Mouse (Mus musculus): ENCODE results near the gene Rraga. TPM values are rescaled to one million over a fixed set of nuclear protein-coding genes. Genes with fewer than 3 reads are reported as not detected.

Rraga gene
- polyA plus RNA-seq, 1 experiment, result 36.0 TPM

DNA sequence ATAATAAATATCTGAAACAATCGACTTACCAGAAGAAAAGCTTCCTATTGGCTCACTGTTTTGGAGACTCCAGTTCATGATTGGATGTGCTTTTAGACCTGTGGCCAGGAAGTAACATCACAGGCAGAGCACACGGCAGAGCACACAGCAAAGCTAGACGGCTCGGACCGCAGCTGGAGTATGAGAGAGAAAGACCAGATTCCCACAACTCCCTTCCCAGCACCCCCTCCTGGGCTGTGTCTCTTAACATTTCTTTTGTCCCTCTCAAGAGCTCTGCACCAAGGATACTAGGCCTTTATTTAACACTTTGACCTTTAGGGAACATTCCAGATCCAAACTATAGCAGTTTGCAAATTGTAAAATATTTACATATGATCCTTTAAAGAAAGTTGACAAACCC is 36.5 kb upstream of the Rraga start:
- no peak for DNase-seq
- Histone ChIP-seq H3K36me3 (ENCODE audit: control insufficient read depth, insufficient read depth, low read length) (no peaks in the 10 kb centered on the region), H3K4me1 (ENCODE audit: control insufficient read depth, insufficient read depth, low read length) (no peaks in the 10 kb centered on the region), H3K27me3 (replicated peaks; ENCODE audit: control insufficient read depth, insufficient read depth, low read length) (no peaks in the 10 kb centered on the region), H3K27ac (ENCODE audit: insufficient read depth, low read depth, low read length) (no peak overlapping the region), H3K4me3 (ENCODE audit: insufficient read depth, low read depth, low read length) (no peak overlapping the region)
- no peak for TF ChIP-seq POLR2A (IDR thresholded peaks at IDR 0.05; ENCODE audit: low read depth, low read length)
- TF ChIP-seq CTCF (conservative IDR thresholded peaks at IDR 0.05; ENCODE audit: insufficient read depth, insufficient read length, low read depth, low read length), result no peak
- 96% methylated on average over 5 of the region's 5 CpGs for WGBS

DNA sequence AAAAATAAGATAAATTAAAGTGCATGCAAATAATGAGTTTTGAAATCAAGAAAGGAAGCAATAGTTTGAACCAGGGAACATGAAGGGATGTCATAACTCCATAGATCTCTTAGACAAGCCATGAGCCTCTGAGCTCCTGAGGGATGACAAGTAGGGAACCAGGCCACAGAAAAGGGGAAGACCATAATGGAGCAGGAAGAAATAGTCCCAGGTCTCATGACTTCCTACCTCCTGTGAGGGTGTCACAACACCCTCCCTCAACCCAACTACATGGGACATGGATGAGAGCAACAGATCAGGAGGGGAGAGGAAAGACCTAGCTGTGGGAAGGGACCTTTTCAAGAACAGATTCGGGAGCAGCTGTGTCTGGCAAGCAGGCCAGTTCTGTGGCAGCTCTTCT is 33.9 kb upstream of the Rraga start:
- no peaks in the 10 kb centered on the region for H3K27me3 ChIP-seq (replicated peaks; ENCODE audit: control insufficient read depth, insufficient read depth, low read length)
- H3K27ac ChIP-seq (ENCODE audit: insufficient read depth, low read depth, low read length), result no peak overlapping the region
- DNase-seq, result no peak
- 88% methylated on average over 1 of the region's 1 CpGs for WGBS
- H3K4me1 ChIP-seq (ENCODE audit: control insufficient read depth, insufficient read depth, low read length), result no peaks in the 10 kb centered on the region
- no peaks in the 10 kb centered on the region for H3K36me3 ChIP-seq (ENCODE audit: control insufficient read depth, insufficient read depth, low read length)
- no peak for TF ChIP-seq CTCF (conservative IDR thresholded peaks at IDR 0.05; ENCODE audit: insufficient read depth, insufficient read length, low read depth, low read length)
- no peak for TF ChIP-seq POLR2A (IDR thresholded peaks at IDR 0.05; ENCODE audit: low read depth, low read length)
- H3K4me3 ChIP-seq (ENCODE audit: insufficient read depth, low read depth, low read length), result no peak overlapping the region

GRCm38 (mm10) chr4:86543999-86544398 is 31.5 kb upstream of the Rraga start:
- WGBS, result 38% methylated on average over 3 of the region's 3 CpGs
- H3K4me3 ChIP-seq (ENCODE audit: insufficient read depth, low read depth, low read length), result no peak overlapping the region
- peak; percentile 5 for DNase-seq
- no peaks in the 10 kb centered on the region for H3K36me3 ChIP-seq (ENCODE audit: control insufficient read depth, insufficient read depth, low read length)
- no peak overlapping the region for H3K27ac ChIP-seq (ENCODE audit: insufficient read depth, low read depth, low read length)
- H3K4me1 ChIP-seq (ENCODE audit: control insufficient read depth, insufficient read depth, low read length), result no peaks in the 10 kb centered on the region
- TF ChIP-seq POLR2A (IDR thresholded peaks at IDR 0.05; ENCODE audit: low read depth, low read length), result no peak
- TF ChIP-seq CTCF (conservative IDR thresholded peaks at IDR 0.05; ENCODE audit: insufficient read depth, insufficient read length, low read depth, low read length), result no peak
- no peaks in the 10 kb centered on the region for H3K27me3 ChIP-seq (replicated peaks; ENCODE audit: control insufficient read depth, insufficient read depth, low read length)

- Histone ChIP-seq H3K27me3 (replicated peaks; ENCODE audit: control insufficient read depth, insufficient read depth, low read length) (no peaks in the 10 kb centered on the region), H3K36me3 (ENCODE audit: control insufficient read depth, insufficient read depth, low read length) (no peaks in the 10 kb centered on the region), H3K4me3 (ENCODE audit: insufficient read depth, low read depth, low read length) (no peak overlapping the region), H3K4me1 (ENCODE audit: control insufficient read depth, insufficient read depth, low read length) (no peaks in the 10 kb centered on the region), H3K27ac (ENCODE audit: insufficient read depth, low read depth, low read length) (no peak overlapping the region)
- WGBS, result 50% methylated on average over 5 of the region's 5 CpGs
- peak; percentile 16 for DNase-seq
- TF ChIP-seq POLR2A (IDR thresholded peaks at IDR 0.05; ENCODE audit: low read depth, low read length), result no peak
- 0 out of 2 replicates have a peak, but pooled peaks have one; percentile 16 for TF ChIP-seq CTCF (conservative IDR thresholded peaks at IDR 0.05; ENCODE audit: insufficient read depth, insufficient read length, low read depth, low read length)
These were observed 29.9 kb upstream of the Rraga start for GRCm38 (mm10) chr4:86545615-86546014.

- 88% methylated on average over 9 of the region's 9 CpGs for WGBS
- H3K4me3 ChIP-seq (ENCODE audit: insufficient read depth, low read depth, low read length), result no peak overlapping the region
- no peak for DNase-seq
- TF ChIP-seq CTCF (conservative IDR thresholded peaks at IDR 0.05; ENCODE audit: insufficient read depth, insufficient read length, low read depth, low read length) (no peak), POLR2A (IDR thresholded peaks at IDR 0.05; ENCODE audit: low read depth, low read length) (no peak)
- no peaks in the 10 kb centered on the region for H3K4me1 ChIP-seq (ENCODE audit: control insufficient read depth, insufficient read depth, low read length)
- H3K27me3 ChIP-seq (replicated peaks; ENCODE audit: control insufficient read depth, insufficient read depth, low read length), result no peaks in the 10 kb centered on the region; the same call in 1 of the 2 replicates
- H3K36me3 ChIP-seq (ENCODE audit: control insufficient read depth, insufficient read depth, low read length), result no peaks in the 10 kb centered on the region
- no peak overlapping the region for H3K27ac ChIP-seq (ENCODE audit: insufficient read depth, low read depth, low read length)
These were observed 27.1 kb upstream of the Rraga start for GRCm38 (mm10) chr4:86548332-86548731.

DNA sequence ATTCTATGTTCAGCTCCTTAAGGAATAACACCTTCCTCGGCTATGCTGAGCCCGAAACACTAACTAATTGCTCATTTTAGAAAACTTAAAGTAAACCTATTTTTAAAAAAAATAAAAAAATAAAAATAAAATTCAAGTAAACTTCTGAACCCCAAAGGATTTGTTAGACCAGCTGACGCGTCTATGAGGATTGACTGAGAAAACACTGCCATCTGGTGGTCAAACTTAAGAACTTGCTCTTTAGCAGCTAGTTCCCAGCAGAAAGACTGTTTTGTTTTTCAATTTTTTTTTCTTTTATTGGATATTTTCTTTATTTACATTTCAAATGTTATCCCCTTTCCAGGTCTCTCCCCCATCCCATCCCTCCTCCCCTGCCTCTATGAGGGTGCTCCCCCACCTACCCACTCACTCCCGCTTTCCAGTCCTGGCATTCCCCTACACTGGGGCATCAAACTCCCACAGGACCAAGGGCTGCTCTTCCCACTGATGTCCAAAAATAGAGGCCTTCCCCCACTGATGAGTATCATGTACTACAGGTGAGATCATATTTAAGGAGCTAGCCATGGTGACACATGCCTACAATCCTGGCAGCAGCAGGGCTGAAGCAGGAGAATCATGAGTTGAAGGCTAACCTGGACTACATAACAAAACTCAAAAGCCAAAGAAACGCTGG is 20.3 kb upstream of the Rraga start:
- H3K27ac ChIP-seq (ENCODE audit: insufficient read depth, low read depth, low read length), result no peak overlapping the region
- H3K4me3 ChIP-seq (ENCODE audit: insufficient read depth, low read depth, low read length), result no peak overlapping the region
- 23% methylated on average over 6 of the region's 6 CpGs for WGBS
- H3K4me1 ChIP-seq (ENCODE audit: control insufficient read depth, insufficient read depth, low read length), result no peaks in the 10 kb centered on the region
- peak; percentile 28 for DNase-seq
- H3K36me3 ChIP-seq (ENCODE audit: control insufficient read depth, insufficient read depth, low read length), result no peaks in the 10 kb centered on the region
- H3K27me3 ChIP-seq (replicated peaks; ENCODE audit: control insufficient read depth, insufficient read depth, low read length), result no peaks in the 10 kb centered on the region; the same call in 1 of the 2 replicates
- TF ChIP-seq CTCF (conservative IDR thresholded peaks at IDR 0.05; ENCODE audit: insufficient read depth, insufficient read length, low read depth, low read length), result peak; percentile 31; the same call in 1 of the 2 replicates
- TF ChIP-seq POLR2A (IDR thresholded peaks at IDR 0.05; ENCODE audit: low read depth, low read length), result no peak

GRCm38 (mm10) chr4:86557371-86557770 is 18.1 kb upstream of the Rraga start:
- Histone ChIP-seq H3K4me1 (ENCODE audit: control insufficient read depth, insufficient read depth, low read length) (no peaks in the 10 kb centered on the region), H3K4me3 (ENCODE audit: insufficient read depth, low read depth, low read length) (no peak overlapping the region), H3K27ac (ENCODE audit: insufficient read depth, low read depth, low read length) (no peak overlapping the region), H3K27me3 (replicated peaks; ENCODE audit: control insufficient read depth, insufficient read depth, low read length) (no peaks in the 10 kb centered on the region), H3K36me3 (ENCODE audit: control insufficient read depth, insufficient read depth, low read length) (no peaks in the 10 kb centered on the region)
- TF ChIP-seq POLR2A (IDR thresholded peaks at IDR 0.05; ENCODE audit: low read depth, low read length) (no peak), CTCF (conservative IDR thresholded peaks at IDR 0.05; ENCODE audit: insufficient read depth, insufficient read length, low read depth, low read length) (no peak)
- WGBS, result 77% methylated on average over 7 of the region's 7 CpGs
- no peak for DNase-seq
